Mouse (Mus musculus): ENCODE measurements around the gene Nyap2.
A peak's percentile ranks its signal among the peaks of the same experiment; 100 is the strongest.
"Not testable (repeated sequence)": the region's sequence is repeated elsewhere in the genome, so short reads cannot be mapped to it uniquely, and the experiment has no call there.

Gene Nyap2

DNA sequence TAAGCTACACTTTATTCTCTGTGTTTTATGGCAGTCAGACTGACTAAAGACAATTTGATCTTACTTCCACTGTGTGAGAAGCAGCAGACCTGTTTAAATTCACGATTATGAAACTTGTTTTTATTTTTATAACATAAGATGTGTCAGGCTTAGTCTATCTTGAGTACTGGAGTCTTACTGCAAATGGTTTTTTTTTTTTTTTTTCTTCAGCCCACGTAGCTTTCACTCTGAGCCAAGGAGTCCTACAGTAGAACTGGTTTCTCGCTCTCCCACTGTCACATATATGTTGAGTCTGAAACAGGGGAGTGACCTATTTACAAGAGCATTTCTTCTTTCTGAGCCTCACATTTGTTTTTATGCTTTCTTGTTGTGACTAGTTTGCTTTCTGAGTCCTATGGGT, 103.9 kb downstream of the Nyap2 start:
- no peak for DNase-seq (ENCODE audit: low spot score)

DNA sequence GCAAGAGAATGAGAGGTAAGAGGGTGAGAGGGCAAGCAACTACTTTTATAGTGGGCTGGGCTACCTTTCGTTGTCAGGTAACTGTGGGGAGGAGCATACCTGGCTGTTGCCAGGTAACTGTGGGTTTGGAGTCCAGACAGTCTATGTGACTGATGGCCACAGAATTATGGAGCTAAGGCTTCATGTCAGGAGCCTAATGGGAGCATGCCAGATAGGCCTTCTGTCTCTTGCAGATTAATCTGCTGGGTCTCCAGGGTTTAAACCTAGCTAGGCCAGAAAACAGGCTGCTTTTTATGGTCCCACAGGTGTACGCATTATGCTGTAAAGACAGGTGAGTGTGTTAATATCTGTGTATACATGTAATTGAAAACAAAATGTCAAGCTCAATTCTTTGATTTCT, 132.8 kb downstream of the Nyap2 start:
- no peak for DNase-seq (ENCODE audit: low spot score)

DNA sequence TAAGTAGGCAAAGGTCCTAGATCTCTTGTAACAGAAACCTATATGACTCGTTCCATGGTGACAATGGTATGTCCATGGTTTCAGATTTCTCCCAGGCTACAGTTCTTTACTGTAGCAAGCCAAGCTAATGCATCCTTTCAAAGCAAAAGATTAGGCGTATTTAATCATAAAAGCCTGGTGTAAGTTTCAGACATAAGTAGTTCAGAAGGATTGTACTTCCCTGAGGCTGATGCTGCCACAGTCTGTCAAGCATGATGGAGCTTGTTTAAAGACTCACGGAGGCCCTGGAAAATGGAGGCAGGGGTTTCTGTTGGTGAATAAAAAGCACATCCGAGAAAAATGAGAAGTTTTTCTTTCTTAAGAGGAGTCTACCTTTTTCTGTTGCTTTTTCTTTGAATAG, 134.7 kb downstream of the Nyap2 start:
- no peak for DNase-seq (ENCODE audit: low spot score)

DNA sequence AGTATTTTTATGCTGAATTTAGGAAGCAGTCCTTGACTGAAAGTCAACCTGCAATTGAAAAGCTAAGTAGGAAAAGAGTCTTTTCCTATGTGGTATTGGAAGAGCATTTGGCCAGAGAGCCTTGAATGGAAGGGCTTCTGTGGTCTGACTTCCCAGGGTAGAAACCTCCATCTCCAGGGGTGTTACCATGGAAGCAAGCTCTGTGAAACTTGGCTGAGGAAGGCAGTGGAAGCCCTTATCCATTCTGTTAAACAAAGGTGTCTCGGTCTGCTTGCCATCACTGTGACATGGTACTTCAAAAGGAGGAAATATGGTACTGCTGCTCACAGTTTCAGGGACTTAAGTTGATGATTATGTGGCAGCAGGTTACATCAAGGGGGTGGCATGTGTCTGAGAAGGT, 143.0 kb downstream of the Nyap2 start:
- no peak for DNase-seq (ENCODE audit: low spot score)

DNA sequence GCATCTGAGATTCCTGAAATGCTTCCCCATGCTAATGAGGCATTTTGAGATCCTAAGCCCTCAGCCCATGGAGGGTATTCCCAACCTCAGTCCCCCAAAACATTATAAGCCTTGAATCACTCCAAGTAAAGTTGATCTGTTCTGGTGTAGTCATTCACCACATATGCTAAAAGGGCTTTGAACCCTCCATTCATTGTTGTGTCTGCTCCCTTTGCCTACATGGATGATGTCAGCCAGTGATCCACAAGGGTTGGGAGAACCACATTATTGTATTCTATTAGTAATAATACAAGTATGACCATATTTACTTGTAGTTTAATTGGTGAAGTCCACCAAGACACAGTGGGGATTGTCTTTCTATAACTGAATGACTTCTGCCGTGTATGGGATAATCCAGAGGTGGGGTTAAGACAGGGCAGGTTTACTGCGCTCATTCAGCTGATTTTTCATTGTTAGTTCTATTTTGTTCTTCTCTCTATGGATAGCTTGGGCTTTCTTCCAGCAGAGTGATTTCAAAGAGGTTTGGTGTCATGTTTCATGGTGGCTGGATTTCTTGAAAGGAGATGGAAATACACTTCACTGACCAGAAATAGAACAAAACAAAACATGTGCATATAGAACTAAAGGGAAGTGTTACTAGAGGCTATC, 155.1 kb downstream of the Nyap2 start:
- no peak for DNase-seq (ENCODE audit: low spot score)

DNA sequence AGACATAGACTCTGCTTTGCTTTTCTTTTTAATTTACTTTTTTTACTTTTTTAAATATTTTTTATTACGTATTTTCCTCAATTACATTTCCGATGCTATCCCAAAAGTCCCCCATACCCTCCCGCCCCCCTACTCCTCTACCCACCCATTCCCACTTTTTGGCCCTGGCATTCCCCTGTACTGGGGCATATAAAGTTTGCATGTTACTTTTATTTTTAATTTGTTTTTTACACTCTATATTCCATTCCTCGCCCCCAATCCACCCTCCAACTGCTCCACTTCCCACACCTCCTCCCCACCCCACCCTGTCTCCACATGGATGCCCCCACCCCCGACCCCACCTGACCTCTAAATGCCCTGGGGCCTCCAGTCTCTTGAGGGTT, 155.6 kb downstream of the Nyap2 start:
- DNase-seq (ENCODE audit: low spot score), result not testable (repeated sequence)

DNA sequence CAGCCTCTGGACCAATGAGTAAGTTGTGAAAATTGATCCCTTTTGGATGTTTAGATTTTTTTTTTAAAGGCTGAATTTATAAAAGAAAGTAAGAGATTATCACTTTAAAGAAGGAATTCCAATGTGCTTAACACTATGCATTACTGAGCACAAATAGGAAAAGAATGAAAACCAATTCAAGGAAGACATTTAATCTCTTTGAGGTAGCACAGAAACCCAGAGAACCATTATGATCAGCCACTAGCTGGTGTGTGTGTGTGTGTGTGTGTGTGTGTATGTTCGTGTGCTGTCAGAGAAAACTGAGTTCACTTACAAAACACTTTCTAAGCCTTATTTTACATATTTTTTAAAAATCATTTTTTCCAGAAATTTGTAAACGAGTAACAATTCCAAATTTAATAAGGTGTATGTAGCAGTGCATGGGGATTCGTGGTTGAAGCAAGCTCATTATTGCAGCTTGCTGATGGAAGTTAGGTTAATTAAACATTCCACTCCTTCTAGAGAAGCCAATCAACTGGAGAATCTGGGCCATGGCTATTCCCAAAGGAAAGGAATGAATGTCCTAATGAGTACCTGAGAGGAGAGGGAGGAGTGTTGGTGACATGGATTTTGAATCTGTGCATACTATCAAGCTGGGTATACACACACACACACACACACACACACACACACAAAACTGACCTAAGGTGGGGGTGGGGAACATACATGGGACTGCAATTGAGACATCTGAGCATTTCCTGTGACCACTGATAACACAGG, 171.9 kb downstream of the Nyap2 start:
- DNase-seq (ENCODE audit: low spot score), result no peak

DNA sequence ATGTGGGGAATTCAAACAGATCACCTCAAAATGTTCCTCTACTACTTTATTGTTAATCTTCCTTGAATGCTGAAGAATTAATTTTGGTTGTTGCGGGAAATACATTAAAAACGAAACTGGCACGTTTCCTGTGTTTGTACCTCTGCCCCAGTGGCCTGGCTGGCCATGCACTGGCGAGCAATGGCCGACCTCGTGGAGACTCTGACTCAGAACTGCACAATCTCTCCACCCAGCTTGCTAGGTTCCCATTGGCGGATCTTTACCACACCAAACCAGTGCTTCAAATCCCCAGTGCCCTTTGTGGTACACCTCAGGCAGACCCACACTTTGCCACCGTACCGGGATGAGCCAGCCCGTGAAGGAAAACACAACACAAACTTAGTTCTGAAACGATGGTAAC, 173.3 kb downstream of the Nyap2 start:
- DNase-seq (ENCODE audit: low spot score), result no peak

DNA sequence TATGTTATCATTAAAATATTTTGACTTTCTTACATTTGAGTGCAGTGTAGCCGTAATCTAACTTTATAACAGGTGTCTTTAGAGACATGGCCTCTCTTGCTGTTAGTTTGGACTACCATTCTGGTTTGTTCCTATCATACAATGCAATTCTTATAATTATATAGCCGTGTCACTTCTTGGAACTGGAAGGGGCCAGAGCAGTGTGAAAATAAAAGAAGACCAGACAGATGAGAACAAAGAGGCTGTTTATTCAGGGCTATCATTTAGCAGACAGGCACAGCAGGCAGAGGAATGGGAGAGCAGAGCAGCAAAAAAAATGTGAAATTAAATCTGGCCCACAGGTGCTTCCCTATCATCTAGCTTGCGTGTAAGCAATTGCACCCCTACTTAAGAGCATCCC, 189.7 kb downstream of the Nyap2 start:
- DNase-seq (ENCODE audit: low spot score), result no peak

DNA sequence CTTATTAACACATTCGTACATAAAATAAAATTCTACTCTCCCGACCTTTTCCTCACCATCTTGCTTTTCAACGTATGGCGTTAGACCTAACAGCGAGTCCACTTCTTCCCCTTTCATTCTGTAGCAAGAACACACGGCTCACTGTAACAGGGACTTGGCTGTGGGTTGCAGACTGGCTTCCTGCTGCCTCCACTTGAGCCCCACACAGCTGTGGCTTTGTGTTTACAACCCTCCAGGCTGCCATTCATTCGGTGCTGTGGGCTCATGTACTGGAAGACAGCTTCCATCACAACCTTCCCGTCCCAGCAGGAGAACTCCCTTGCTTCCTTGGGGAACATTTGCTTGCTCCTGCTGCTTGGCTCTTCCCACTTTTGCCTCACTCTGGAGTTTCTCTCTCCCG, 204.2 kb downstream of the Nyap2 start:
- DNase-seq (ENCODE audit: low spot score), result no peak

DNA sequence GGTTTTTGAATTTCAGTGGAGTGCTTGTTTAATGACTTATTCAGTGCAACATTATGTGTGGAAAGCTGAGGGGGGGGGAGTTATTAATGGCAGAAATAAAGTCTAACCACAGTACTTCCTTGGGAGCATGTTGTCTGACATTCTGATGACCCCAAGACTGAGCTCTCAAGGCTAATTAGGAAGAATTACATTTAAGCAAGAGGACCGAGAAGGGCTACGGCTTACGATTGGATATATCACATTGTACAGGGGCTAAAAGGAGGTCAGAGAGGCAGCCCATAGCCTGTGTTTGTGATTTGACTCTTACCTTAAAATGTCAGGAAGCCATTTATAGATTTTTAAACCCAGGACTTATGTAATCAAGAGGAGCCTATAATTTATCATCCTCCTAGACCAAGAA, 208.9 kb downstream of the Nyap2 start:
- DNase-seq (ENCODE audit: low spot score), result no peak

DNA sequence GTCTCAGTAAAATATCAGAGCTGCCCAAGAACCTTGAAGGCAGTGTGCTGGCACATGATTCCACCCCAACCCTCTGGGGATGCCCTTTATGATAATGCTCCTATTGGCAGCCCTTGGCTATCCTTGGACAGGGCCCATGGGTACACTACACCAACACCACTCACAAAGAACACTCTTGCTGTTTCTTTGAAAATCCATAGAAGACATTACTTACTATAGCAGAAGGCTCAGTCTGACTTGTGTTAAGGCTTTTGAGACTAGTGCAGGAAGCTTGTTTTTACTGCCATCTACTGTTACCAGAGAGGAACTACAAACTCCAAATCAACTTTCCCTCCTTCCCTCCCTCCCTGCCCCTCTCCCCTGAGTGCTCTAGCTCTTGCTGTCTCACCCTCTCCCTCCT, 210.3 kb downstream of the Nyap2 start:
- no peak for DNase-seq (ENCODE audit: low spot score)

DNA sequence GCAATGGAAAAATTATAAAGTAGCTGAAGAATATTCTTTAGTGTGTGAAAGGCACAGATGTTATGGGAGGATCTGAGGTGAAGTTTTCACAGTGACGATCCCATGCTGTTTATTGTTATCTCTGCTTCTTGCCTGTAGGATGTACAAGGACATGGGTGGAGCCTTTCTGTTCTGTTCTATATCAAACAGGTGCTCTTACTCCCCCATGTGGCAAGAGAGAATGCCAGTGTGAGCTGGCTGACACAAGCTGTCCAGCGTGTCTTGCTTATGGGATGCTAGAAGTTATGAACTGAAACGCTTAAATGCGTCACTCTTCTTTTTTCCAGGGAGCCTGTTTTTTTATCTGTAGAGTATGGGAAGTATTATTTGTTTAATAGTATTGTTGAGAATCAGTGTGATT, 224.0 kb downstream of the Nyap2 start:
- DNase-seq (ENCODE audit: low spot score), result no peak

DNA sequence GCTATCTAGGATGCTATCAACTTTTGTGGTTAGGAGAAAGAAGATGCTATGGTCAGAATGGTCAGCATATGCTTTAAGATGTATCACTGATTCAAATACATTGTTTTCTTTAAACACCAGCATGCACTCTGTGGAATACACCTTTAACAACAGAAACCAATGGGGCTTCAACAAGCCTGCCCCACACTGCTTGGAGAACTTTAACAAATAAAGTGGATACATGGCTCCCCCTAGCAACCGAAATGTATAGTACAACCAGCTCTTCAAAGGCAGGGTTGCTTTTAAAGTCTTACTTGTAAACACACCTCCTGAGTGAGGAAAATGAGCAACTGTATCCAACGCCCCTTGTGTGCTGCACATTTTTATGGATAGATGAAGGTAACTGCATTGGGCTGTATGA, 224.9 kb downstream of the Nyap2 start:
- DNase-seq (ENCODE audit: low spot score), result no peak

DNA sequence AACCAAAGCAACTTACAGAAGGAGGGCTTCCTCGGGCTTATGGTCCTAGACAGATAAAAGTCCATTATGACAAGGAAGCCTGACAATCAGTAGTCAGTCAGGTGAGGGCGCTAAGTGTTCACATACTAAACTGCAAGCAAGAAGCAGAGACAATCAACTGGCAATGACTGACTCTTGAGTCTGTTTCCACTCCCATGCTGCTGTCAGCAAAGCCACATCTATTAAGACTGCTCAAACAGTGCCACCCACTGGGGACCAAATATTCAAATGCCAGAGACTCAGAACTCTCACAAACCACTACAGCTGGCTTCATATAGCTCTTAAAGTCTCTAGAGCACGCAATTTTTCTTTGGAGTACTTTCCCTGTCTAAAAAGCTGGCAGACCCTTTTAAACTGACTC, 226.6 kb downstream of the Nyap2 start:
- DNase-seq (ENCODE audit: low spot score), result no peak

DNA sequence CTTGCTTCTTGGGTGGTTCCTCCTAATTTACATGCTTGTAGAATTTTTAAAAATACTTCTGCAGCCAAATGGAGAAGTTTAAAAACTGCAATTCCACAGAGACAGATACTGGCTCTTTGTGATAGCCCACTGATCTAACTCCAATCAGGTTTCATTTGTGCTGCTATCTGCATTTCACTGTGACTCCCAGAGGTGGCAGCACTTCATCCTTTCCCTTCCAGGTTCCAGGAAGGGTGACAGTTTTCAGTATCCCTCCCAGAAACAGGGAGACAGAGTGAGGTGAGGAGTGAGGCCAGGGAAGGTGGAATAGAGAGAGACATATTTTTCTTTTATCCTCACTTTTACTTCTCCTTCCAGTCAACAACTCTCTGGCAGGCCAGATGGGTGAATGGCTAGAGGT, 230.7 kb downstream of the Nyap2 start:
- DNase-seq (ENCODE audit: low spot score), result no peak

DNA sequence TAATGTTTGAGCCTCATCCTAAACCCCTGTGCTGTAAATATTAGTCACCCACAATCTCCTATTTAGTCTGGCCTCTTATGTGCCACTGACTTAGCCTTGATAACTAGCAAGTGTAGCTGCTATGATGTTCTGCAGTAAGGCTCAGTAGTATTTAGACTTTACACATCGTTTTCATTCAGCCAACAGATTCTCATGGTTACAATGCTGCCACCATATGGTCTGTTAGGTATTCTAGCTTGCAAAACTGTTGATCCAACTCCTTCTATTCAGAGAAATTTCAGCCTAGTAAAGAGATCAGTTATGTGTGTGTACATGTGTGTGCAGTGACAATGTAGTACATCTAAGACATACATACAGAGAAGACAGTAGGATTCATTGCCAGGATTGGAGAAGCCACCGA, 231.2 kb downstream of the Nyap2 start:
- no peak for DNase-seq (ENCODE audit: low spot score)

DNA sequence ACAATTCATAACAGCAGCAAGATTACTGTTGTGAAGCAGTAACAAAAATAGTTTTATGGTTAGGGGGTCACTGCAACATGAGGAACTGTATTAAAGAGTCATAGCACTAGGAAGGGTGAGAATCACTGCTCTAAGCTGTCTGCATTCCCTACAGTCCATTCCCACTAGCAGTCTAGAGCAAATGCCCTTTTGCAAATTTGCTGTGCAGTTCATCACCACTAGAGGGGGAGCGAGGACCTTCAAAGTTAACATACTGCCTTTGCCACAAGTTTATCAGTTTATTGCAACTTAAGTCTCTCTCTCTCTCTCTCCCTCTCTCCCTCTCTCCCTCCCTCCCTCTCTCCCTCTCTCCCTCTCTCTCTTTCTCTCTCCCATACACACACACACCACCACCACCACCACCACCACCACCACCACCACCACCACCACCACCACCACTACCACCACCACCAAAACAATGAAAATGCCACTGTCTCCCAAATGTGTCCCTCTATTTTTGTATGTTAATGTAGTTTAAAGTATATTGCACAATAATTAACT, 233.4 kb downstream of the Nyap2 start:
- no peak for DNase-seq (ENCODE audit: low spot score)

DNA sequence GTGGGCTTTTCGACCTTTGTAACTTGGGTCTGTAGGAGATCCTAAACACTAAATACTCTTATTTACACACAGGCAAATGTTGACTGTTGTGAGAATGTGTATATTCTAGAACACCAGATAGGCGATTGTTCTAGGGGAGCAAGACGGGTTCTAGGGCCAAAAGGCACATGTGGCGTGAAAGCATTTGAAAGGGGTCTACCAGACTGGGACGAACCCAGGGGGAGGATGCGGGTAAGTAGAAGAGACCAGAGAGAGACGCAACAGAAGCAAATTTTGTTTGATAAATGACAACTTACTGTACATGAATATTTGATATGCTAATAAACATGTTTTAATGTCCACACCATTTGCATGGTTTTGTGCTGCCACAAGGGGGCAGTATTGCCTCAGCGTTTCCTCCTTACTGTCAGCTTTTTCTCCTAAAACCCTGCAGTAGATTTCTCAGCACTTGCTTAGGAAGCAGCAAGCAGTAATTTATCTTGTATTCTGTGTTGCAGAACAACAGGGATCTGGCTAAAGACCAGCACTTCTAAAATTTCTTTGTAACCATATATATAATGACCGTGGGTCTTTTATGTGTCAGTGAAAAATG, 239.7 kb downstream of the Nyap2 start:
- peak; percentile 14 for DNase-seq (ENCODE audit: low spot score)

DNA sequence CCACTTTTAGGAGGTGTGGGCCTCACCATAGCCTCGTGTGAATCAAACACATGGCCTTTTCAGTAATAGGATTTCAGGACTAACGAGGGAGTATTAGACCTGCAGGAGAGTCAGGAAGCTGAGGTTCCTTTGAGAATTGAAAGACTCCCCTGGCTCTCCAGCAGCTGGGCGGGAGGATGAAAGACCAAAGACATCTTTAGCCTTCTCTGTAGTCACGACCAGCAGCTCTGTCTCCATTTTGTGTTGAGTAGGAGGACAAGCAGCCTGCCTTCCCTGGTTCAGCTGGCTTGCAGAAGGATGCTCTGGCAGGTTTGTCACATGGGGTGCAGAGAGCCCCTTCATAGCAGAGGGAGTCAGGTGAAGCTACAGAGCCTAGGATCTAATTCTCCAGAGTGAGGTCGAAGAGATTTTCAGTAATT, 240.3 kb downstream of the Nyap2 start:
- no peak for DNase-seq (ENCODE audit: low spot score)

DNA sequence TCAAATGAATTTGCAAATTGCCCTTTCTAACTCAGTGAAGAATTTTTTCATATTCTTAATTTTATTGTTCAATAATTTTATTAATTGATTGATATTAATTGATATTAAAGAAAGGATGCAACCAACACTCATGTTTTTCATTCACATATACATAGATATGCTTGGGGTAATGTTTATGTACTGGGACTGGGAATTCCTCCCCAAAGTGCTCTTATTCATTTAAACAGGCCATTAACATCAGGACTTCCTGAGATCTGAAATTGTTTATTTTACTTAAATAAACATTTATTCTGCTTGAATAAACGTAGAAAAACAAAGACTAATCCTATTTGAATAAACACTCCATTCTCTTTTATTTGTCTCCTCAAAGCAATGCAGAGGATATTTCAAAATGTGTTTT, 311.0 kb downstream of the Nyap2 start:
- no peak for DNase-seq (ENCODE audit: low spot score)
